Mouse (Mus musculus) frontal cortex, postnatal 25 days (tissue): ENCODE measurements around the gene Fam192a.

ENCODE experiments used
- DNase-seq, 2 experiments: peaks; one replicate each; pipeline ENCODE4 v3.0.0; 2022; ENCODE audit warnings: low spot score in 2 of 2

Fam192a gene

GRCm38 (mm10) chr8:94532873-94533671 lies 68.7 kb downstream of the Fam192a start, which contains the start of gene Cpne2:
Cpne2 (plus strand) TSS chr8:94532990.
- DNase-seq: peak; percentile 28 to 31

- no peak for DNase-seq
These were observed 69.3 kb downstream of the Fam192a start for GRCm38 (mm10) chr8:94532525-94532872.

- no peak for DNase-seq
These were observed 69.8 kb downstream of the Fam192a start for GRCm38 (mm10) chr8:94532000-94532399.

GRCm38 (mm10) chr8:94530643-94531042 lies 71.2 kb downstream of the Fam192a start:
- DNase-seq: no peak

GRCm38 (mm10) chr8:94529875-94530274 lies 71.9 kb downstream of the Fam192a start:
- no peak for DNase-seq

GRCm38 (mm10) chr8:94528245-94528644 lies 73.6 kb downstream of the Fam192a start:
- peak in 1 of 2 experiments; percentile 35 for DNase-seq

GRCm38 (mm10) chr8:94527178-94527577 lies 74.6 kb downstream of the Fam192a start:
- no peak for DNase-seq

GRCm38 (mm10) chr8:94524554-94524953 lies 77.2 kb downstream of the Fam192a start:
- DNase-seq: no peak
